Mouse (Mus musculus) kidney, postnatal 25 days (tissue): ENCODE data around the gene Wdr62.

Experiments used
- DNase-seq, 2 experiments: peaks; one replicate each; pipeline ENCODE4 v3.0.0; 2021; ENCODE audit warnings: mixed read lengths in 2 of 2

The Wdr62 gene

GRCm38 (mm10) chr7:30279951-30280669, at the start of gene Wdr62, which contains the start of gene Thap8:
Wdr62 (minus strand) TSS chr7:30280419.
Thap8 (plus strand) TSS chr7:30280094.
- DNase-seq = peak; percentile 93 to 96

- no peak for DNase-seq
These were observed 48.2 kb upstream of the Wdr62 start for GRCm38 (mm10) chr7:30328379-30328778.

- peak; percentile 68 to 84 for DNase-seq
These were observed 46.9 kb upstream of the Wdr62 start for GRCm38 (mm10) chr7:30327140-30327539.

GRCm38 (mm10) chr7:30326427-30326826, 46.2 kb upstream of the Wdr62 start:
- no peak for DNase-seq

GRCm38 (mm10) chr7:30325364-30325763, 45.1 kb upstream of the Wdr62 start:
- peak in 1 of 2 experiments; percentile 73 for DNase-seq

GRCm38 (mm10) chr7:30324300-30324944, 44.2 kb upstream of the Wdr62 start:
- no peak for DNase-seq

GRCm38 (mm10) chr7:30323795-30324194, 43.6 kb upstream of the Wdr62 start, which contains the start of gene Sdhaf1:
Sdhaf1 (minus strand) TSS chr7:30323895.
- DNase-seq = no peak

- DNase-seq = no peak
These were observed 42.6 kb upstream of the Wdr62 start for GRCm38 (mm10) chr7:30322865-30323264.

GRCm38 (mm10) chr7:30322285-30322667, 42.1 kb upstream of the Wdr62 start:
- DNase-seq = peak; percentile 98 to 100

GRCm38 (mm10) chr7:30321539-30322284, 41.5 kb upstream of the Wdr62 start, which contains the start of gene E130208F15Rik:
E130208F15Rik (plus strand) TSS chr7:30321740.
- DNase-seq = peak; percentile 88 to 95

GRCm38 (mm10) chr7:30320946-30321345, 40.7 kb upstream of the Wdr62 start:
- no peak for DNase-seq

GRCm38 (mm10) chr7:30318142-30318541, 37.9 kb upstream of the Wdr62 start:
- peak; percentile 52 to 83 for DNase-seq

- DNase-seq = no peak
These were observed 35.6 kb upstream of the Wdr62 start for GRCm38 (mm10) chr7:30315559-30316529.

GRCm38 (mm10) chr7:30314721-30315155, 34.5 kb upstream of the Wdr62 start, which contains the start of gene Syne4:
Syne4 (plus strand) TSS chr7:30314807.
- DNase-seq = peak; percentile 52 to 72

- peak; percentile 75 to 91 for DNase-seq
These were observed 33.6 kb upstream of the Wdr62 start for GRCm38 (mm10) chr7:30313666-30314320.

GRCm38 (mm10) chr7:30310136-30310535, 29.9 kb upstream of the Wdr62 start:
- peak in 1 of 2 experiments; percentile 63 for DNase-seq

- DNase-seq = no peak
These were observed 29.3 kb upstream of the Wdr62 start for GRCm38 (mm10) chr7:30309395-30310129.

- peak; percentile 96 to 99 for DNase-seq
These were observed 28.1 kb upstream of the Wdr62 start, which contains the start of gene Alkbh6 for GRCm38 (mm10) chr7:30308076-30309005. Alkbh6 (plus strand) TSS chr7:30308717.

GRCm38 (mm10) chr7:30306083-30306779, 26.0 kb upstream of the Wdr62 start:
- no peak for DNase-seq
